Mouse (Mus musculus): ENCODE data around the gene Osbpl3. TPM values are rescaled to one million over a fixed set of nuclear protein-coding genes. Genes with fewer than 3 reads are reported as not detected.

Osbpl3 gene
- polyA plus RNA-seq, 1 experiment, result 23.4 TPM

GRCm38 (mm10) chr6:50348619-50349018, 107.4 kb downstream of the Osbpl3 start:
- H3K4me1 ChIP-seq (ENCODE audit: control insufficient read depth, insufficient read depth, low read length), result peaks cover 12% of the 10 kb centered on the region
- no peak overlapping the region for H3K4me3 ChIP-seq (ENCODE audit: insufficient read depth, low read length)
- no peak overlapping the region for H3K27ac ChIP-seq (ENCODE audit: insufficient read depth, low read depth, low read length)
- no peak for TF ChIP-seq POLR2A (IDR thresholded peaks at IDR 0.05; ENCODE audit: borderline replicate concordance, low read depth, low read length)
- no peak for TF ChIP-seq CTCF (IDR thresholded peaks at IDR 0.05; ENCODE audit: low read depth, low read length)

GRCm38 (mm10) chr6:50346204-50346603, 109.8 kb downstream of the Osbpl3 start:
- Histone ChIP-seq H3K4me3 (ENCODE audit: insufficient read depth, low read length) (no peak overlapping the region), H3K4me1 (ENCODE audit: control insufficient read depth, insufficient read depth, low read length) (peaks cover 3% of the 10 kb centered on the region), H3K27ac (ENCODE audit: insufficient read depth, low read depth, low read length) (no peak overlapping the region)
- TF ChIP-seq CTCF (IDR thresholded peaks at IDR 0.05; ENCODE audit: low read depth, low read length), result no peak
- no peak for TF ChIP-seq POLR2A (IDR thresholded peaks at IDR 0.05; ENCODE audit: borderline replicate concordance, low read depth, low read length)

GRCm38 (mm10) chr6:50340226-50340906, 115.6 kb downstream of the Osbpl3 start:
- Histone ChIP-seq H3K4me3 (ENCODE audit: insufficient read depth, low read length) (no peak overlapping the region), H3K27ac (ENCODE audit: insufficient read depth, low read depth, low read length) (peak overlapping the region; percentile 4; the same call in 1 of the 2 replicates), H3K4me1 (ENCODE audit: control insufficient read depth, insufficient read depth, low read length) (peaks cover 19% of the 10 kb centered on the region)
- TF ChIP-seq CTCF (IDR thresholded peaks at IDR 0.05; ENCODE audit: low read depth, low read length), result no peak
- no peak for TF ChIP-seq POLR2A (IDR thresholded peaks at IDR 0.05; ENCODE audit: borderline replicate concordance, low read depth, low read length)

GRCm38 (mm10) chr6:50337431-50337830, 118.6 kb downstream of the Osbpl3 start:
- TF ChIP-seq POLR2A (IDR thresholded peaks at IDR 0.05; ENCODE audit: borderline replicate concordance, low read depth, low read length) (no peak), CTCF (IDR thresholded peaks at IDR 0.05; ENCODE audit: low read depth, low read length) (no peak)
- Histone ChIP-seq H3K4me1 (ENCODE audit: control insufficient read depth, insufficient read depth, low read length) (peaks cover 37% of the 10 kb centered on the region), H3K4me3 (ENCODE audit: insufficient read depth, low read length) (no peak overlapping the region), H3K27ac (ENCODE audit: insufficient read depth, low read depth, low read length) (no peak overlapping the region)

- Histone ChIP-seq H3K27ac (ENCODE audit: insufficient read depth, low read depth, low read length) (no peak overlapping the region), H3K4me3 (ENCODE audit: insufficient read depth, low read length) (no peak overlapping the region)
- TF ChIP-seq CTCF (IDR thresholded peaks at IDR 0.05; ENCODE audit: low read depth, low read length) (no peak), POLR2A (IDR thresholded peaks at IDR 0.05; ENCODE audit: borderline replicate concordance, low read depth, low read length) (no peak)
These were observed 119.6 kb downstream of the Osbpl3 start for GRCm38 (mm10) chr6:50336376-50336775.

GRCm38 (mm10) chr6:50334846-50335821, 120.9 kb downstream of the Osbpl3 start:
- Histone ChIP-seq H3K4me1 (ENCODE audit: control insufficient read depth, insufficient read depth, low read length) (peaks cover 43% of the 10 kb centered on the region), H3K27ac (ENCODE audit: insufficient read depth, low read depth, low read length) (no peak overlapping the region), H3K4me3 (ENCODE audit: insufficient read depth, low read length) (no peak overlapping the region)
- TF ChIP-seq CTCF (IDR thresholded peaks at IDR 0.05; ENCODE audit: low read depth, low read length) (no peak), POLR2A (IDR thresholded peaks at IDR 0.05; ENCODE audit: borderline replicate concordance, low read depth, low read length) (no peak)

More at GRCm38 (mm10) chr6:50336376-50336775, 119.6 kb downstream of the Osbpl3 start:
- H3K4me1 ChIP-seq (ENCODE audit: control insufficient read depth, insufficient read depth, low read length), result peaks cover 46% of the 10 kb centered on the region

- H3K27ac ChIP-seq (ENCODE audit: insufficient read depth, low read depth, low read length), result no peak overlapping the region
These were observed 122.7 kb downstream of the Osbpl3 start for GRCm38 (mm10) chr6:50333346-50333745.

GRCm38 (mm10) chr6:50331477-50331876, 124.5 kb downstream of the Osbpl3 start:
- H3K4me3 ChIP-seq (ENCODE audit: insufficient read depth, low read length), result no peak overlapping the region
- peaks cover 39% of the 10 kb centered on the region for H3K4me1 ChIP-seq (ENCODE audit: control insufficient read depth, insufficient read depth, low read length)
- TF ChIP-seq POLR2A (IDR thresholded peaks at IDR 0.05; ENCODE audit: borderline replicate concordance, low read depth, low read length) (no peak), CTCF (IDR thresholded peaks at IDR 0.05; ENCODE audit: low read depth, low read length) (no peak)
- H3K27ac ChIP-seq (ENCODE audit: insufficient read depth, low read depth, low read length), result no peak overlapping the region

More at GRCm38 (mm10) chr6:50333346-50333745, 122.7 kb downstream of the Osbpl3 start:
- Histone ChIP-seq H3K4me3 (ENCODE audit: insufficient read depth, low read length) (no peak overlapping the region), H3K4me1 (ENCODE audit: control insufficient read depth, insufficient read depth, low read length) (peaks cover 39% of the 10 kb centered on the region)
- no peak for TF ChIP-seq POLR2A (IDR thresholded peaks at IDR 0.05; ENCODE audit: borderline replicate concordance, low read depth, low read length)

- no peak for TF ChIP-seq CTCF (IDR thresholded peaks at IDR 0.05; ENCODE audit: low read depth, low read length)
- no peak for TF ChIP-seq POLR2A (IDR thresholded peaks at IDR 0.05; ENCODE audit: borderline replicate concordance, low read depth, low read length)
- Histone ChIP-seq H3K4me3 (ENCODE audit: insufficient read depth, low read length) (no peak overlapping the region), H3K27ac (ENCODE audit: insufficient read depth, low read depth, low read length) (no peak overlapping the region), H3K4me1 (ENCODE audit: control insufficient read depth, insufficient read depth, low read length) (peaks cover 28% of the 10 kb centered on the region)
These were observed 126.6 kb downstream of the Osbpl3 start for GRCm38 (mm10) chr6:50329380-50329779.

GRCm38 (mm10) chr6:50328901-50329300, 127.1 kb downstream of the Osbpl3 start:
- Histone ChIP-seq H3K4me3 (ENCODE audit: insufficient read depth, low read length) (no peak overlapping the region), H3K4me1 (ENCODE audit: control insufficient read depth, insufficient read depth, low read length) (peaks cover 26% of the 10 kb centered on the region), H3K27ac (ENCODE audit: insufficient read depth, low read depth, low read length) (no peak overlapping the region)
- TF ChIP-seq POLR2A (IDR thresholded peaks at IDR 0.05; ENCODE audit: borderline replicate concordance, low read depth, low read length) (no peak), CTCF (IDR thresholded peaks at IDR 0.05; ENCODE audit: low read depth, low read length) (no peak)
